Mouse (Mus musculus) midbrain, embryonic 13.5 days (tissue): ENCODE data around the gene Nmur2. TPM values are rescaled to one million over a fixed set of nuclear protein-coding genes. Genes with fewer than 3 reads are reported as not detected.

Source experiments
- ATAC-seq: fragments of 200-750 bp; cut with Nextera tagmentation; 2 replicates; pipeline ENCODE4 v1.8.0; 2017; ENCODE audit warnings: mild to moderate bottlenecking, moderate TSS enrichment, moderate library complexity
- H3K27ac ChIP-seq: fragments of 300-500 bp; sonication (generic); 2 replicates; pipeline ENCODE4 v1.5.1; 2015; ENCODE audit warnings: inconsistent platforms, mild to moderate bottlenecking, moderate library complexity
- H3K27me3 ChIP-seq: fragments of 300-500 bp; sonication (generic); 2 replicates; pipeline ENCODE4 v1.6.1; 2015; ENCODE audit warnings: mild to moderate bottlenecking, inconsistent platforms
- H3K36me3 ChIP-seq: fragments of 300-500 bp; sonication (generic); 2 replicates; pipeline ENCODE4 v1.6.1; 2015; ENCODE audit warnings: mild to moderate bottlenecking, inconsistent platforms
- H3K4me1 ChIP-seq: fragments of 300-500 bp; sonication (generic); replicated peaks from 2 replicates; pipeline ENCODE4 v1.6.1; 2015; ENCODE audit warnings: inconsistent platforms
- H3K4me2 ChIP-seq: fragments of 300-500 bp; sonication (generic); replicated peaks from 2 replicates; pipeline ENCODE4 v1.6.1; 2015; ENCODE audit warnings: moderate library complexity, mild to moderate bottlenecking, inconsistent platforms
- H3K4me3 ChIP-seq: fragments of 300-500 bp; sonication (generic); replicated peaks from 2 replicates; pipeline ENCODE4 v1.5.1; 2015; ENCODE audit warnings: mild to moderate bottlenecking, inconsistent platforms
- H3K9ac ChIP-seq: fragments of 300-500 bp; sonication (generic); replicated peaks from 2 replicates; pipeline ENCODE4 v1.6.1; 2015; ENCODE audit warnings: mild to moderate bottlenecking, inconsistent platforms
- H3K9me3 ChIP-seq: fragments of 300-500 bp; sonication (generic); 2 replicates; pipeline ENCODE4 v1.6.1; 2016; ENCODE audit warnings: mild to moderate bottlenecking, inconsistent platforms
- WGBS: fragments of 180-500 bp; shearing (Covaris S2); methylation state at CpG from one replicate; pipeline ENCODE4 v1.1.7; 2015; 5-methylcytosine and 5-hydroxymethylcytosine counted together
- polyA plus RNA-seq: library from polyadenylated mRNA; unstranded; fragments of >200 nt; fragmentation: Nextera tagmentation; extraction: Ambion mirVana; gene quantifications from 2 replicates; pipeline ENCODE4 v1.2.1, GENCODE M21; 2015

The Nmur2 gene
- polyA plus RNA-seq: 0.04 TPM in 1 of 2 replicates, not detected in the other

- H3K9ac ChIP-seq: no peak within 1 kb of the TSS
- 2% methylated on average over 6 of the region's 6 CpGs for WGBS
- H3K27me3 ChIP-seq: no peaks in the 10 kb centered on the region
- H3K4me3 ChIP-seq: no peak within 1 kb of the TSS
- H3K4me2 ChIP-seq: peak within 1 kb of the TSS; percentile 17
- H3K4me1 ChIP-seq: peaks cover 7% of the 10 kb centered on the region
- H3K9me3 ChIP-seq: no peaks in the 10 kb centered on the region
- H3K27ac ChIP-seq: no peak within 1 kb of the TSS
- peak; percentile 62; the same call in 1 of the 2 replicates for ATAC-seq
- H3K36me3 ChIP-seq: no peaks in the 10 kb centered on the region
These were observed at the start of gene Nmur2 for GRCm38 (mm10) chr11:56040917-56041316. Nmur2 (minus strand) TSS chr11:56041010.

GRCm38 (mm10) chr11:56089127-56089689, 48.4 kb upstream of the Nmur2 start:
- WGBS: 74% methylated on average over 11 of the region's 11 CpGs
- 0 out of 2 replicates have a peak, but pooled peaks have one; percentile 40 for ATAC-seq
- no peaks in the 10 kb centered on the region for H3K27me3 ChIP-seq
- no peaks in the 10 kb centered on the region for H3K36me3 ChIP-seq
- no peak overlapping the region for H3K4me3 ChIP-seq
- H3K9me3 ChIP-seq: no peaks in the 10 kb centered on the region
- H3K9ac ChIP-seq: no peak overlapping the region
- H3K4me1 ChIP-seq: no peaks in the 10 kb centered on the region
- H3K4me2 ChIP-seq: no peak overlapping the region
- H3K27ac ChIP-seq: no peak overlapping the region

GRCm38 (mm10) chr11:56072131-56072530, 31.3 kb upstream of the Nmur2 start:
- Histone ChIP-seq H3K4me2 (no peak overlapping the region), H3K9ac (no peak overlapping the region), H3K27ac (no peak overlapping the region), H3K4me1 (0 out of 2 replicates have a peak, but pooled peaks cover 4% of the 10 kb centered on the region), H3K9me3 (no peaks in the 10 kb centered on the region), H3K4me3 (no peak overlapping the region), H3K27me3 (no peaks in the 10 kb centered on the region), H3K36me3 (no peaks in the 10 kb centered on the region)
- 80% methylated on average over 7 of the region's 7 CpGs for WGBS
- no peak for ATAC-seq

GRCm38 (mm10) chr11:56069658-56070057, 28.8 kb upstream of the Nmur2 start:
- no peak for ATAC-seq
- 0 out of 2 replicates have a peak, but pooled peaks cover 4% of the 10 kb centered on the region for H3K4me1 ChIP-seq
- H3K4me3 ChIP-seq: no peak overlapping the region
- no peak overlapping the region for H3K4me2 ChIP-seq
- H3K9ac ChIP-seq: no peak overlapping the region
- no peaks in the 10 kb centered on the region for H3K9me3 ChIP-seq
- H3K27me3 ChIP-seq: no peaks in the 10 kb centered on the region
- 91% methylated on average over 2 of the region's 2 CpGs for WGBS
- no peaks in the 10 kb centered on the region for H3K36me3 ChIP-seq
- no peak overlapping the region for H3K27ac ChIP-seq

GRCm38 (mm10) chr11:56065147-56065546, 24.3 kb upstream of the Nmur2 start:
- H3K4me2 ChIP-seq: no peak overlapping the region
- no peaks in the 10 kb centered on the region for H3K4me1 ChIP-seq
- H3K9me3 ChIP-seq: no peaks in the 10 kb centered on the region
- ATAC-seq: no peak
- H3K27ac ChIP-seq: no peak overlapping the region
- no peaks in the 10 kb centered on the region for H3K36me3 ChIP-seq
- H3K27me3 ChIP-seq: no peaks in the 10 kb centered on the region
- 94% methylated on average over 2 of the region's 2 CpGs for whole genome bisulfite sequencing
- H3K4me3 ChIP-seq: no peak overlapping the region
- H3K9ac ChIP-seq: no peak overlapping the region

- no peak overlapping the region for H3K4me2 ChIP-seq
- WGBS: 56% methylated on average over 4 of the region's 4 CpGs
- H3K4me3 ChIP-seq: no peak overlapping the region
- H3K9ac ChIP-seq: no peak overlapping the region
- H3K9me3 ChIP-seq: no peaks in the 10 kb centered on the region
- H3K27ac ChIP-seq: no peak overlapping the region
- no peaks in the 10 kb centered on the region for H3K27me3 ChIP-seq
- ATAC-seq: no peak
- no peaks in the 10 kb centered on the region for H3K4me1 ChIP-seq
- no peaks in the 10 kb centered on the region for H3K36me3 ChIP-seq
These were observed 23.8 kb upstream of the Nmur2 start for GRCm38 (mm10) chr11:56064575-56064974.

GRCm38 (mm10) chr11:56059236-56059635, 18.4 kb upstream of the Nmur2 start:
- no peak for ATAC-seq
- no peaks in the 10 kb centered on the region for H3K9me3 ChIP-seq
- no peak overlapping the region for H3K9ac ChIP-seq
- H3K27ac ChIP-seq: no peak overlapping the region
- 85% methylated on average over 3 of the region's 3 CpGs for WGBS
- no peaks in the 10 kb centered on the region for H3K4me1 ChIP-seq
- H3K27me3 ChIP-seq: no peaks in the 10 kb centered on the region
- H3K4me2 ChIP-seq: no peak overlapping the region
- H3K36me3 ChIP-seq: no peaks in the 10 kb centered on the region
- no peak overlapping the region for H3K4me3 ChIP-seq

- no peak for ATAC-seq
These were observed 13.6 kb upstream of the Nmur2 start for GRCm38 (mm10) chr11:56054439-56054838.

GRCm38 (mm10) chr11:56026854-56027253, 14.0 kb downstream of the Nmur2 start:
- Histone ChIP-seq H3K27ac (no peak overlapping the region), H3K9ac (no peak overlapping the region)
- no peak for ATAC-seq

More at GRCm38 (mm10) chr11:56054439-56054838, 13.6 kb upstream of the Nmur2 start:
- no peaks in the 10 kb centered on the region for H3K27me3 ChIP-seq
- WGBS: 83% methylated on average over 7 of the region's 7 CpGs
- no peaks in the 10 kb centered on the region for H3K9me3 ChIP-seq
- H3K4me2 ChIP-seq: no peak overlapping the region
- H3K4me1 ChIP-seq: no peaks in the 10 kb centered on the region
- H3K9ac ChIP-seq: no peak overlapping the region
- no peak overlapping the region for H3K4me3 ChIP-seq
- no peaks in the 10 kb centered on the region for H3K36me3 ChIP-seq
- H3K27ac ChIP-seq: no peak overlapping the region

GRCm38 (mm10) chr11:56025746-56026570, 14.9 kb downstream of the Nmur2 start:
- no peak for ATAC-seq
- Histone ChIP-seq H3K27ac (no peak overlapping the region), H3K4me1 (no peaks in the 10 kb centered on the region), H3K9ac (no peak overlapping the region), H3K4me2 (no peak overlapping the region), H3K4me3 (no peak overlapping the region), H3K36me3 (no peaks in the 10 kb centered on the region), H3K27me3 (no peaks in the 10 kb centered on the region), H3K9me3 (no peaks in the 10 kb centered on the region)
- 65% methylated on average over 10 of the region's 10 CpGs for WGBS

More at GRCm38 (mm10) chr11:56026854-56027253, 14.0 kb downstream of the Nmur2 start:
- Histone ChIP-seq H3K4me2 (no peak overlapping the region), H3K4me1 (no peaks in the 10 kb centered on the region), H3K9me3 (no peaks in the 10 kb centered on the region), H3K36me3 (no peaks in the 10 kb centered on the region), H3K4me3 (no peak overlapping the region), H3K27me3 (no peaks in the 10 kb centered on the region)
- 87% methylated on average over 10 of the region's 10 CpGs for WGBS

- WGBS: 62% methylated on average over 9 of the region's 9 CpGs
These were observed 27.2 kb downstream of the Nmur2 start for GRCm38 (mm10) chr11:56013510-56014057.

GRCm38 (mm10) chr11:56012396-56012795, 28.4 kb downstream of the Nmur2 start:
- 87% methylated on average over 2 of the region's 2 CpGs for WGBS
- Histone ChIP-seq H3K36me3 (no peaks in the 10 kb centered on the region), H3K9me3 (no peaks in the 10 kb centered on the region)

More at GRCm38 (mm10) chr11:56013510-56014057, 27.2 kb downstream of the Nmur2 start:
- no peak for ATAC-seq
- Histone ChIP-seq H3K4me2 (no peak overlapping the region), H3K36me3 (no peaks in the 10 kb centered on the region), H3K9ac (no peak overlapping the region), H3K4me1 (no peaks in the 10 kb centered on the region), H3K9me3 (no peaks in the 10 kb centered on the region), H3K4me3 (no peak overlapping the region), H3K27ac (no peak overlapping the region), H3K27me3 (no peaks in the 10 kb centered on the region)

More at GRCm38 (mm10) chr11:56012396-56012795, 28.4 kb downstream of the Nmur2 start:
- Histone ChIP-seq H3K4me1 (no peaks in the 10 kb centered on the region), H3K4me2 (no peak overlapping the region), H3K4me3 (no peak overlapping the region), H3K9ac (no peak overlapping the region), H3K27ac (no peak overlapping the region), H3K27me3 (no peaks in the 10 kb centered on the region)
- no peak for ATAC-seq
